Mouse (Mus musculus) ovary, adult 18-20 months (tissue): Measurements from ENCODE around the gene Peli3.

ENCODE experiments used
- DNase-seq: peaks from one replicate; pipeline ENCODE4 v3.0.0; 2022; ENCODE audit warnings: low spot score, mixed read lengths

Peli3 gene

DNA sequence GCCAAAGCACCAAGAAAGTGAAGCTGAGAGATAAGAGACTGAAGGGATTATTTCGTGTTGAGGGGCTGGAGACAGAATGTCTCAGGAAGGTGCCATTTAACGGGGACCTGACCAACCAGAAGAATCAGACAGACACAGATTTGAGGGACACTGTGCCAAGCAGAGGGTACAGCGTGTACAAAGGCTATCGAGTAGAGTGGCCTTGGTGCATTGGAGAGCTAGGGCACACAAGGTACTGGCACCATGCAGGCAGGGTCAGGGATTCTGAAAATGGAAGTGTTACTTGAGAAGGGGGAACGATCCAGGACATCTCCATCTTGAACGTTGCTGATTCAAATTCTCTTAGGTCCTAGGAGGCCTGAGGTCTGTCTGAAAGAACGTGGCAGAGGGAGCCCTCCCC, 33.6 kb downstream of the Peli3 start:
- DNase-seq: no peak

- DNase-seq: no peak
These were observed 34.8 kb downstream of the Peli3 start for GRCm38 (mm10) chr19:4908107-4908506.

GRCm38 (mm10) chr19:4905979-4906794, 36.7 kb downstream of the Peli3 start, which contains the start of gene Bbs1:
Bbs1 (minus strand) TSS chr19:4906628.
- peak; percentile 43 for DNase-seq

GRCm38 (mm10) chr19:4899888-4900287, 43.0 kb downstream of the Peli3 start:
- DNase-seq: no peak

DNA sequence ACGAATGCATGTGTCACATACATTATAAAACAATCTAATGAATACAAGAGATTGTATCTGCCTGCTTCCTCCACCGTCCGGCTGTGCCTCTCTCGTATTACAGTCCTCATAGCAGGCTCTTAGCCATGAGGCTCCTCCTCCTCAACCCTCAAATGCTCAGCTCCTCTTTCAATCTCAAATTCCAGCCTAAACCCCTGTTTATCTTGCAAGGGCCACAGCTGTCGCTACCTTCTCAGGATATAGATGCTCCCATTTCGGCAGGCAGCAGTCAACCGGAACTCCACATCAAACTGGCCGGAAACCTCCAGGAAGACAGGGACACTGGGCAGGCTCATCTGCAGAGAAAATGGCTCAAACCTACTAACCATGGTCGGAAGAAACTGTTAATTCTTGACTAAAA, 44.0 kb downstream of the Peli3 start:
- no peak for DNase-seq

GRCm38 (mm10) chr19:4896780-4897520, 46.0 kb downstream of the Peli3 start:
- no peak for DNase-seq

DNA sequence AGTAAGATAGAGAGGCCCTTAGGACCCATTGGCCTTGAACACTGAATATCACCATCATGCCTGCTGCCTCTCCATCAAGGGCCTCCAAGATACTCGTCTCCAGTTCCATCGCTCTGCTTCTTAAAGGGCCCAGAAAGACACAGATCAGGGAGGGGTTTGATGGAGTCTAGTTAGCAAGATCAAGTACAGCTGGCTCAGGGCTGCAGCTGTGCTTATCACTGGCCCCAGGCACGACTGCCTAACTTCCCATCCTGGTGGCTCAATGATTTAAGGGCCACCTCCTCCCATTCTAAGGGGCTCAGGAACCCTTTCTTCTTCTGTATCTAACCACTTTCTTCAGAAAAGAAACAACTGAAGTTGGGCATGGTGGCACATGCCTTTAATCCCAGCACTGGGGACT, 51.1 kb downstream of the Peli3 start:
- DNase-seq: no peak

DNA sequence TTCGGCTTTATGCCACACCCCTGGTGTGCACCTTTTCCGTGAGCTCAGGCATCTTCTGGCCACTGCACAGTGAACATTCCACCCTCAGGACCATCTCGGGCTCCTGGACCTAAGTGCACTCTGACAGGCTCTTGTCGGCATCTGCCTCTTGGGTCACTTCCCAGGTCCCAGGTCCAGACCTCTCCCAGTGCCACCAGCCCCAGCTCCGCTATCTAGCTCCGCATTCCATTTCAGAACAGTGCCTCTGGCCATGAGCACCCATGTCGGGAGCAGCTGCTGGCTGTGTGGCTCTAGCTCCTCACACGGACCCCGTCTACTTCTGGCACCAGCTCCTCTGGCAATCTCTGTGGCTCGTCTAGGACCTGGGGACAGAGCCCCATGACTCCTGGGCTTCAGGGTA, 53.1 kb downstream of the Peli3 start:
- no peak for DNase-seq

- DNase-seq: no peak
These were observed 59.0 kb downstream of the Peli3 start for GRCm38 (mm10) chr19:4883961-4884360.
